Comparison of ENCODE assay signal across 8 mouse cellular contexts in genomic region chr11:65787421-65788151, GRCm38 (mm10). TPM values are rescaled to one million over a fixed set of nuclear protein-coding genes. Genes with fewer than 3 reads are reported as not detected.
DNase-seq lines count a peak whose midpoint lies in the region; ATAC-seq and TF ChIP-seq lines count a peak whose summit lies in the region.

No protein-coding gene starts in this region.

- peak; percentile 53 to 79 for DNase-seq in cerebellum, adult 18-20 months
- DNase-seq in cerebellum, adult 9-10 months = no peak
- DNase-seq in right cerebral cortex, postnatal 10 days (ENCODE audit: low spot score in 2 of 2) = peak; percentile 31 to 40
- no peak for DNase-seq in right cerebral cortex, adult 2 months (ENCODE audit: low spot score in 2 of 2)
- DNase-seq in embryonic facial prominence, embryonic 10.5 days (ENCODE audit: low spot score) = no peak
- peak; percentile 13 for DNase-seq in hindbrain, postnatal 0 days (ENCODE audit: low spot score)
- peak; percentile 24 for DNase-seq in mesoderm, embryonic 11.5 days (ENCODE audit: low read depth, low spot score)
- peak; percentile 76 for DNase-seq in testis, postnatal 14 days (ENCODE audit: low spot score)

- ATAC-seq in hindbrain, postnatal 0 days = peak; percentile 92

- H3K27me3 ChIP-seq in embryonic facial prominence, embryonic 10.5 days (replicated peaks; ENCODE audit: low read depth, poor library complexity, severe bottlenecking) = no peaks in the 10 kb centered on the region
- no peaks in the 10 kb centered on the region for H3K27me3 ChIP-seq in hindbrain, postnatal 0 days (ENCODE audit: insufficient read depth, low read length)

- H3K4me3 ChIP-seq in embryonic facial prominence, embryonic 10.5 days = peak overlapping the region; percentile 97
- peak overlapping the region; percentile 96 for H3K4me3 ChIP-seq in hindbrain, postnatal 0 days (ENCODE audit: low read length)

- 0 out of 2 replicates have a peak, but pooled peaks cover 5% of the 10 kb centered on the region for H3K36me3 ChIP-seq in embryonic facial prominence, embryonic 10.5 days (replicated peaks)
- no peaks in the 10 kb centered on the region for H3K36me3 ChIP-seq in hindbrain, postnatal 0 days (ENCODE audit: insufficient read depth, low read length)

- peaks cover 18% of the 10 kb centered on the region for H3K4me1 ChIP-seq in embryonic facial prominence, embryonic 10.5 days
- H3K4me1 ChIP-seq in hindbrain, postnatal 0 days (ENCODE audit: insufficient read depth, low read length) = peaks cover 7% of the 10 kb centered on the region

- under 1% methylated on average over 71 of the region's 71 CpGs for WGBS in embryonic facial prominence, embryonic 10.5 days
- WGBS in hindbrain, postnatal 0 days = under 1% methylated on average over 40 of the region's 71 CpGs

- peak overlapping the region; percentile 81 for H3K4me2 ChIP-seq in hindbrain, postnatal 0 days (ENCODE audit: low read depth, low read length)

- no peak for TF ChIP-seq CTCF in hindbrain, postnatal 0 days (IDR thresholded peaks at IDR 0.05; ENCODE audit: low read depth)

- H3K27ac ChIP-seq in embryonic facial prominence, embryonic 10.5 days (replicated peaks) = peak overlapping the region; percentile 99
- H3K27ac ChIP-seq in hindbrain, postnatal 0 days = peak overlapping the region; percentile 84

- peak overlapping the region; percentile 99 for H3K9ac ChIP-seq in hindbrain, postnatal 0 days (replicated peaks; ENCODE audit: low read length)

- H3K9me3 ChIP-seq in embryonic facial prominence, embryonic 10.5 days = no peaks in the 10 kb centered on the region
- no peaks in the 10 kb centered on the region for H3K9me3 ChIP-seq in hindbrain, postnatal 0 days (ENCODE audit: low read length)

RNA-seq across cellular contexts. Expression of gene Map2k4, which starts 0.5 kb away (rescaled TPM):
- 66.5 and 66.9 TPM in 2 replicates for polyA plus RNA-seq in embryonic facial prominence, embryonic 10.5 days (2016; fragmentation: Nextera tagmentation; extraction: Ambion mirVana)
- total RNA-seq in hindbrain, postnatal 0 days (2014; rRNA removed) = 116 and 127 TPM in 2 replicates
- polyA plus RNA-seq in hindbrain, postnatal 0 days (2015; fragmentation: Nextera tagmentation; extraction: Ambion mirVana) = 113 and 116 TPM in 2 replicates

RNA-seq across cellular contexts. Expression of gene Zkscan6, which starts 19.4 kb away (rescaled TPM):
- 10.8 and 12.3 TPM in 2 replicates for polyA plus RNA-seq in embryonic facial prominence, embryonic 10.5 days (2016; fragmentation: Nextera tagmentation; extraction: Ambion mirVana)
- total RNA-seq in hindbrain, postnatal 0 days (2014; rRNA removed) = 10.0 and 11.5 TPM in 2 replicates
- polyA plus RNA-seq in hindbrain, postnatal 0 days (2015; fragmentation: Nextera tagmentation; extraction: Ambion mirVana) = 11.1 and 11.8 TPM in 2 replicates

Comparison
In these comparisons a context has a peak if more than half of its experiments do, and no peak if none do; other contexts are left out.
1. DNase-seq: peak in cerebellum, adult 18-20 months (2 of 2), right cerebral cortex, postnatal 10 days (2 of 2), hindbrain, postnatal 0 days (single experiment), mesoderm, embryonic 11.5 days (single experiment) and testis, postnatal 14 days (single experiment); none in cerebellum, adult 9-10 months (single experiment), right cerebral cortex, adult 2 months (0 of 2) and embryonic facial prominence, embryonic 10.5 days (single experiment).